Mouse (Mus musculus) heart, embryonic 11.5 days (tissue): Measurements from ENCODE around the gene Tmx2. TPM values are rescaled to one million over a fixed set of nuclear protein-coding genes. Genes with fewer than 3 reads are reported as not detected.

Source experiments
- ATAC-seq: fragments of 200-750 bp; cut with Nextera tagmentation; replicated peaks from 2 replicates; pipeline ENCODE4 v1.8.0; 2017; ENCODE audit warnings: moderate library complexity; ENCODE audit not compliant: insufficient number of reproducible peaks, low FRiP score, low TSS enrichment
- H3K27ac ChIP-seq: fragments of 300-500 bp; sonication (generic); 2 replicates; pipeline ENCODE4 v1.5.1; 2014; ENCODE audit warnings: mild to moderate bottlenecking, low read depth, low read length
- H3K27me3 ChIP-seq: fragments of 300-500 bp; sonication (generic); 2 replicates; pipeline ENCODE4 v1.6.1; 2014; ENCODE audit warnings: mild to moderate bottlenecking, low read length, mixed read lengths; ENCODE audit not compliant: control insufficient read depth, insufficient read depth
- H3K36me3 ChIP-seq: fragments of 300-500 bp; sonication (generic); 2 replicates; pipeline ENCODE4 v1.6.1; 2014; ENCODE audit warnings: mild to moderate bottlenecking, low read length, moderate library complexity, mixed read lengths; ENCODE audit not compliant: control insufficient read depth, insufficient read depth
- H3K4me1 ChIP-seq: fragments of 300-500 bp; sonication (generic); 2 replicates; pipeline ENCODE4 v1.6.1; 2014; ENCODE audit warnings: low read length; ENCODE audit not compliant: control insufficient read depth, insufficient read depth
- H3K4me2 ChIP-seq: fragments of 300-500 bp; sonication (generic); 2 replicates; pipeline ENCODE4 v1.6.1; 2014; ENCODE audit warnings: mild to moderate bottlenecking, moderate library complexity
- H3K4me3 ChIP-seq: fragments of 300-500 bp; sonication (generic); 2 replicates; pipeline ENCODE4 v1.5.1; 2014; ENCODE audit warnings: low read depth, low read length
- H3K9ac ChIP-seq: fragments of 300-500 bp; sonication (generic); 2 replicates; pipeline ENCODE4 v1.6.1; 2014; ENCODE audit warnings: mild to moderate bottlenecking, low read depth, low read length, moderate library complexity
- H3K9me3 ChIP-seq: fragments of 300-500 bp; sonication (generic); replicated peaks from 2 replicates; pipeline ENCODE4 v1.6.1; 2016; ENCODE audit warnings: low read length; ENCODE audit not compliant: control insufficient read depth
- WGBS: fragments of 180-500 bp; shearing (Covaris S2); extraction: QIAGEN DNeasy Blood & Tissue Kit; methylation state at CpG from one replicate; pipeline ENCODE4 v1.1.7; 2014; ENCODE audit not compliant: insufficient replicate concordance; 5-methylcytosine and 5-hydroxymethylcytosine counted together
- polyA plus RNA-seq: library from polyadenylated mRNA; unstranded; fragments of >200 nt; fragmentation: Nextera tagmentation; extraction: Ambion mirVana; gene quantifications from 2 replicates; pipeline ENCODE4 v1.2.1, GENCODE M21; 2014

Tmx2 gene
- polyA plus RNA-seq, 1 experiment from 2014 or later = 144 TPM

- no peak overlapping the region for H3K4me3 ChIP-seq
- H3K9ac ChIP-seq = no peak overlapping the region
- H3K4me1 ChIP-seq = peaks cover 7% of the 10 kb centered on the region
- ATAC-seq = no peak
- no peaks in the 10 kb centered on the region for H3K36me3 ChIP-seq
- H3K4me2 ChIP-seq = no peak overlapping the region
- no peaks in the 10 kb centered on the region for H3K9me3 ChIP-seq
- 94% methylated on average over 4 of the region's 4 CpGs for WGBS
- H3K27ac ChIP-seq = no peak overlapping the region
- no peaks in the 10 kb centered on the region for H3K27me3 ChIP-seq
Measured at GRCm38 (mm10) chr2:84717357-84717756, 38.4 kb upstream of the Tmx2 start.

- H3K27me3 ChIP-seq = no peaks in the 10 kb centered on the region
- ATAC-seq = no peak
- H3K9me3 ChIP-seq = no peaks in the 10 kb centered on the region
- H3K4me2 ChIP-seq = peak overlapping the region; percentile 77
- peaks cover 7% of the 10 kb centered on the region for H3K4me1 ChIP-seq
- no peaks in the 10 kb centered on the region for H3K36me3 ChIP-seq
- H3K9ac ChIP-seq = peak overlapping the region; percentile 98
- 28% methylated on average over 9 of the region's 9 CpGs for WGBS
- H3K27ac ChIP-seq = peak overlapping the region; percentile 99
- peak overlapping the region; percentile 97 for H3K4me3 ChIP-seq
Measured at GRCm38 (mm10) chr2:84716423-84717355, 37.7 kb upstream of the Tmx2 start.

GRCm38 (mm10) chr2:84715562-84716361 is 36.8 kb upstream of the Tmx2 start:
- peak overlapping the region; percentile 98 for H3K9ac ChIP-seq
- H3K36me3 ChIP-seq = peaks cover under 1% of the 10 kb centered on the region; the same call in 1 of the 2 replicates
- under 1% methylated on average over 33 of the region's 33 CpGs for WGBS
- H3K4me1 ChIP-seq = peaks cover 7% of the 10 kb centered on the region
- no peaks in the 10 kb centered on the region for H3K27me3 ChIP-seq
- peak overlapping the region; percentile 97 for H3K4me3 ChIP-seq
- peak overlapping the region; percentile 77 for H3K4me2 ChIP-seq
- no peaks in the 10 kb centered on the region for H3K9me3 ChIP-seq
- ATAC-seq = peak; percentile 91
- peak overlapping the region; percentile 99 for H3K27ac ChIP-seq

- peak within 1 kb of the TSS; percentile 98 for H3K9ac ChIP-seq
- peak; percentile 94 for ATAC-seq
- peak within 1 kb of the TSS; percentile 97 for H3K4me3 ChIP-seq
- whole genome bisulfite sequencing = under 1% methylated on average over 89 of the region's 107 CpGs
- H3K27ac ChIP-seq = peak within 1 kb of the TSS; percentile 99
- H3K27me3 ChIP-seq = no peaks in the 10 kb centered on the region
- H3K36me3 ChIP-seq = peaks cover 3% of the 10 kb centered on the region; the same call in 1 of the 2 replicates
- H3K4me1 ChIP-seq = peaks cover 7% of the 10 kb centered on the region
- H3K9me3 ChIP-seq = no peaks in the 10 kb centered on the region
- H3K4me2 ChIP-seq = peak within 1 kb of the TSS; percentile 77
Measured at GRCm38 (mm10) chr2:84714811-84715561, 36.0 kb upstream of the Tmx2 start, which contains the start of gene Zdhhc5. Zdhhc5 (minus strand) TSS chr2:84715180.

- Histone ChIP-seq H3K4me2 (peak overlapping the region; percentile 77), H3K27me3 (no peaks in the 10 kb centered on the region), H3K27ac (peak overlapping the region; percentile 99), H3K4me3 (peak overlapping the region; percentile 97), H3K9me3 (no peaks in the 10 kb centered on the region), H3K36me3 (peaks cover 3% of the 10 kb centered on the region; the same call in 1 of the 2 replicates), H3K9ac (peak overlapping the region; percentile 98), H3K4me1 (peaks cover 7% of the 10 kb centered on the region)
- 0% methylated on average over 26 of the region's 26 CpGs for WGBS
- ATAC-seq = 0 out of 2 replicates have a peak, but pooled peaks have one; percentile 1
Measured at GRCm38 (mm10) chr2:84714422-84714810, 35.5 kb upstream of the Tmx2 start.

GRCm38 (mm10) chr2:84711898-84712297 is 33.0 kb upstream of the Tmx2 start:
- no peak overlapping the region for H3K9ac ChIP-seq
- no peak for ATAC-seq
- H3K9me3 ChIP-seq = no peaks in the 10 kb centered on the region
- peaks cover 7% of the 10 kb centered on the region for H3K4me1 ChIP-seq
- H3K27ac ChIP-seq = no peak overlapping the region
- H3K4me3 ChIP-seq = no peak overlapping the region
- 91% methylated on average over 2 of the region's 2 CpGs for WGBS
- H3K4me2 ChIP-seq = no peak overlapping the region
- H3K36me3 ChIP-seq = peaks cover 6% of the 10 kb centered on the region; the same call in 1 of the 2 replicates
- H3K27me3 ChIP-seq = no peaks in the 10 kb centered on the region

GRCm38 (mm10) chr2:84707523-84707922 is 28.6 kb upstream of the Tmx2 start:
- Histone ChIP-seq H3K4me1 (no peaks in the 10 kb centered on the region), H3K9ac (no peak overlapping the region), H3K27ac (no peak overlapping the region), H3K36me3 (peaks cover 6% of the 10 kb centered on the region; the same call in 1 of the 2 replicates), H3K27me3 (no peaks in the 10 kb centered on the region), H3K4me3 (no peak overlapping the region), H3K4me2 (no peak overlapping the region), H3K9me3 (no peaks in the 10 kb centered on the region)
- whole genome bisulfite sequencing = 70% methylated on average over 1 of the region's 1 CpGs
- no peak for ATAC-seq

GRCm38 (mm10) chr2:84705295-84705694 is 26.4 kb upstream of the Tmx2 start:
- H3K4me1 ChIP-seq = no peaks in the 10 kb centered on the region
- 91% methylated on average over 1 of the region's 1 CpGs for WGBS
- no peak overlapping the region for H3K27ac ChIP-seq
- no peaks in the 10 kb centered on the region for H3K9me3 ChIP-seq
- no peaks in the 10 kb centered on the region for H3K27me3 ChIP-seq
- no peak overlapping the region for H3K4me2 ChIP-seq
- no peak for ATAC-seq
- peaks cover 8% of the 10 kb centered on the region for H3K36me3 ChIP-seq
- H3K9ac ChIP-seq = no peak overlapping the region
- H3K4me3 ChIP-seq = no peak overlapping the region
